Mouse (Mus musculus) C2C12 (cell line): ENCODE results near the gene Blcap. TPM values are rescaled to one million over a fixed set of nuclear protein-coding genes. Genes with fewer than 3 reads are reported as not detected.
"Not testable (repeated sequence)": the region's sequence is repeated elsewhere in the genome, so short reads cannot be mapped to it uniquely, and the experiment has no call there.

ENCODE experiments used
- H3K27me3 ChIP-seq: one replicate; pipeline ENCODE4 v1.6.1; 2011; ENCODE audit not compliant: control insufficient read depth, insufficient read depth, insufficient read length
- H3K36me3 ChIP-seq: one replicate; pipeline ENCODE4 v1.6.1; 2011; ENCODE audit not compliant: control insufficient read depth, insufficient read depth
- H3K4me3 ChIP-seq: one replicate; pipeline ENCODE4 v1.5.1; 2011; ENCODE audit warnings: mild to moderate bottlenecking, control low read depth; ENCODE audit not compliant: poor library complexity, insufficient read depth, severe bottlenecking
- H3K79me2 ChIP-seq: one replicate; pipeline ENCODE4 v1.6.1; 2011; ENCODE audit not compliant: control insufficient read depth, insufficient read depth
- H3K79me3 ChIP-seq: one replicate; pipeline ENCODE4 v1.6.1; 2011; ENCODE audit warnings: low read depth, control low read depth
- H3ac ChIP-seq: one replicate; pipeline ENCODE3; 2011; ENCODE audit warnings: low read depth; ENCODE audit not compliant: control insufficient read depth, insufficient read length
- CEBPB ChIP-seq: IDR thresholded peaks from one replicate; pipeline ENCODE4 v1.6.1; 2011; ENCODE audit warnings: low read depth, mild to moderate bottlenecking, control low read depth, moderate library complexity
- CTCF ChIP-seq: IDR thresholded peaks from one replicate; pipeline ENCODE4 v1.5.1; 2011; ENCODE audit not compliant: control insufficient read depth, insufficient read depth, insufficient read length
- FOSL1 ChIP-seq: IDR thresholded peaks from one replicate; pipeline ENCODE4 v1.8.0; 2011; ENCODE audit warnings: mild to moderate bottlenecking, low read length; ENCODE audit not compliant: poor library complexity, insufficient read depth, severe bottlenecking
- MAX ChIP-seq: IDR thresholded peaks from one replicate; pipeline ENCODE4 v1.6.1; 2011; ENCODE audit warnings: mild to moderate bottlenecking, control low read depth
- MYOD1 ChIP-seq: IDR thresholded peaks from one replicate; pipeline ENCODE4 v1.6.1; 2011; ENCODE audit warnings: low read depth; ENCODE audit not compliant: control insufficient read depth, insufficient read length
- MYOG ChIP-seq: IDR thresholded peaks from one replicate; pipeline ENCODE4 v1.6.1; 2011; ENCODE audit not compliant: control insufficient read depth, insufficient read length; ENCODE audit errors: extremely low read depth
- USF1 ChIP-seq: IDR thresholded peaks from one replicate; pipeline ENCODE4 v1.6.1; 2011; ENCODE audit warnings: low read depth, mild to moderate bottlenecking, control low read depth, moderate library complexity
- polyA plus RNA-seq: library from polyadenylated mRNA; unstranded; fragments of >200 nt; fragmentation: generic; extraction: Trizol; gene quantifications from one replicate; pipeline ENCODE4 v1.2.1, GENCODE M21; 2012; ENCODE audit warnings: missing spikeins

Gene Blcap
- polyA plus RNA-seq, 1 experiment, result 25.2 TPM

GRCm38 (mm10) chr2:157605025-157605675 is 34.1 kb upstream of the Blcap start:
- no peaks in the 10 kb centered on the region for H3K79me2 ChIP-seq
- no peak for TF ChIP-seq MAX
- peak; percentile 92 for TF ChIP-seq CTCF
- no peak overlapping the region for H3K4me3 ChIP-seq
- no peaks in the 10 kb centered on the region for H3K36me3 ChIP-seq
- peaks cover 54% of the 10 kb centered on the region for H3K27me3 ChIP-seq
- H3ac ChIP-seq, result no peak overlapping the region
- no peaks in the 10 kb centered on the region for H3K79me3 ChIP-seq

GRCm38 (mm10) chr2:157601435-157601839 is 30.4 kb upstream of the Blcap start:
- no peaks in the 10 kb centered on the region for H3K79me3 ChIP-seq
- H3K27me3 ChIP-seq, result peaks cover 64% of the 10 kb centered on the region
- H3K36me3 ChIP-seq, result no peaks in the 10 kb centered on the region
- H3K4me3 ChIP-seq, result no peak overlapping the region
- H3ac ChIP-seq, result no peak overlapping the region
- H3K79me2 ChIP-seq, result no peaks in the 10 kb centered on the region
- TF ChIP-seq CEBPB, result no peak
- TF ChIP-seq MYOG, result no peak
- no peak for TF ChIP-seq CTCF
- TF ChIP-seq MYOD1, result no peak
- TF ChIP-seq MAX, result no peak
- no peak for TF ChIP-seq USF1
- TF ChIP-seq FOSL1, result no peak

GRCm38 (mm10) chr2:157596876-157597566 is 25.9 kb upstream of the Blcap start:
- Histone ChIP-seq H3K27me3 (peaks cover 46% of the 10 kb centered on the region), H3K4me3 (no peak overlapping the region), H3K36me3 (no peaks in the 10 kb centered on the region), H3K79me2 (no peaks in the 10 kb centered on the region), H3ac (no peak overlapping the region), H3K79me3 (no peaks in the 10 kb centered on the region)
- TF ChIP-seq MYOD1, result no peak
- TF ChIP-seq FOSL1, result no peak
- TF ChIP-seq USF1, result no peak
- no peak for TF ChIP-seq CEBPB
- TF ChIP-seq MYOG, result no peak
- TF ChIP-seq MAX, result no peak
- no peak for TF ChIP-seq CTCF

- H3K27me3 ChIP-seq, H3K79me3 ChIP-seq, H3K36me3 ChIP-seq, H3ac ChIP-seq, H3K4me3 ChIP-seq, H3K79me2 ChIP-seq: not testable (repeated sequence)
Measured at GRCm38 (mm10) chr2:157585351-157585750, 14.3 kb upstream of the Blcap start.

- no peak for TF ChIP-seq MYOD1
- TF ChIP-seq USF1, result no peak
- TF ChIP-seq MAX, result no peak
- TF ChIP-seq CTCF, result no peak
- TF ChIP-seq MYOG, result no peak
- TF ChIP-seq FOSL1, result no peak
- no peak for TF ChIP-seq CEBPB
- Histone ChIP-seq H3K27me3 (peaks cover 13% of the 10 kb centered on the region), H3K79me2 (no peaks in the 10 kb centered on the region)
Measured at GRCm38 (mm10) chr2:157572786-157573185, 1.7 kb upstream of the Blcap start.

GRCm38 (mm10) chr2:157569796-157570485 is 1.1 kb downstream of the Blcap start:
- H3ac ChIP-seq, result no peak overlapping the region
- H3K79me2 ChIP-seq, result peaks cover 14% of the 10 kb centered on the region
- H3K36me3 ChIP-seq, result no peaks in the 10 kb centered on the region
- H3K4me3 ChIP-seq, result no peak overlapping the region
- H3K79me3 ChIP-seq, result peaks cover 10% of the 10 kb centered on the region
- peaks cover 6% of the 10 kb centered on the region for H3K27me3 ChIP-seq
- TF ChIP-seq USF1 (no peak), FOSL1 (no peak), CEBPB (no peak), CTCF (no peak), MYOD1 (no peak), MAX (no peak), MYOG (no peak)

More at GRCm38 (mm10) chr2:157572786-157573185, 1.7 kb upstream of the Blcap start:
- Histone ChIP-seq H3ac (no peak overlapping the region), H3K79me3 (no peaks in the 10 kb centered on the region), H3K4me3 (no peak overlapping the region), H3K36me3 (no peaks in the 10 kb centered on the region)
